Mouse (Mus musculus) midbrain, embryonic 12.5 days (tissue): ENCODE measurements around the gene Cnot6. TPM values are rescaled to one million over a fixed set of nuclear protein-coding genes. Genes with fewer than 3 reads are reported as not detected.
A peak's percentile ranks its signal among the peaks of the same experiment; 100 is the strongest.

Source experiments
- ATAC-seq: fragments of 200-750 bp; cut with Nextera tagmentation; 2 replicates; pipeline ENCODE4 v1.8.0; 2017; ENCODE audit warnings: low read depth, moderate TSS enrichment, moderate library complexity; ENCODE audit not compliant: low FRiP score
- H3K27ac ChIP-seq: fragments of 300-500 bp; sonication (generic); replicated peaks from 2 replicates; pipeline ENCODE4 v1.5.1; 2016; ENCODE audit warnings: mild to moderate bottlenecking
- H3K27me3 ChIP-seq: fragments of 300-500 bp; sonication (generic); 2 replicates; pipeline ENCODE4 v1.6.1; 2016; ENCODE audit warnings: mild to moderate bottlenecking
- H3K36me3 ChIP-seq: fragments of 300-500 bp; sonication (generic); 2 replicates; pipeline ENCODE4 v1.6.1; 2016
- H3K4me1 ChIP-seq: fragments of 300-500 bp; sonication (generic); 2 replicates; pipeline ENCODE4 v1.6.1; 2016
- H3K4me2 ChIP-seq: fragments of 300-500 bp; sonication (generic); replicated peaks from 2 replicates; pipeline ENCODE4 v1.6.1; 2016; ENCODE audit warnings: mild to moderate bottlenecking, moderate library complexity
- H3K4me3 ChIP-seq: fragments of 300-500 bp; sonication (generic); 2 replicates; pipeline ENCODE4 v1.5.1; 2016; ENCODE audit warnings: mild to moderate bottlenecking
- H3K9ac ChIP-seq: fragments of 300-500 bp; sonication (generic); replicated peaks from 2 replicates; pipeline ENCODE4 v1.6.1; 2016; ENCODE audit warnings: mild to moderate bottlenecking, moderate library complexity
- H3K9me3 ChIP-seq: fragments of 300-500 bp; sonication (generic); 2 replicates; pipeline ENCODE4 v1.6.1; 2016; ENCODE audit warnings: mild to moderate bottlenecking
- WGBS: fragments of 180-500 bp; shearing (Covaris S2); methylation state at CpG from one replicate; pipeline ENCODE4 v1.1.7; 2016; 5-methylcytosine and 5-hydroxymethylcytosine counted together
- polyA plus RNA-seq: library from polyadenylated mRNA; unstranded; fragments of >200 nt; fragmentation: Nextera tagmentation; extraction: Ambion mirVana; gene quantifications from 2 replicates; pipeline ENCODE4 v1.2.1, GENCODE M21; 2016

Gene Cnot6
- polyA plus RNA-seq, 1 experiment from 2014 or later, result 93.4 TPM

GRCm38 (mm10) chr11:49651762-49652322 is 60.7 kb downstream of the Cnot6 start:
- Histone ChIP-seq H3K4me2 (no peak overlapping the region), H3K27me3 (no peaks in the 10 kb centered on the region), H3K9ac (no peak overlapping the region), H3K4me1 (peaks cover 2% of the 10 kb centered on the region; the same call in 1 of the 2 replicates), H3K27ac (no peak overlapping the region), H3K4me3 (no peak overlapping the region), H3K36me3 (no peaks in the 10 kb centered on the region), H3K9me3 (no peaks in the 10 kb centered on the region)
- 88% methylated on average over 10 of the region's 10 CpGs for WGBS
- peak; percentile 64 for ATAC-seq

- no peak overlapping the region for H3K4me2 ChIP-seq
- 78% methylated on average over 16 of the region's 16 CpGs for WGBS
- ATAC-seq, result no peak
- no peak overlapping the region for H3K9ac ChIP-seq
- H3K27ac ChIP-seq, result no peak overlapping the region
- no peaks in the 10 kb centered on the region for H3K27me3 ChIP-seq
- H3K9me3 ChIP-seq, result no peaks in the 10 kb centered on the region
- H3K4me3 ChIP-seq, result no peak overlapping the region
- no peaks in the 10 kb centered on the region for H3K36me3 ChIP-seq
- peaks cover 2% of the 10 kb centered on the region; the same call in 1 of the 2 replicates for H3K4me1 ChIP-seq
Observed at GRCm38 (mm10) chr11:49650994-49651761, 61.3 kb downstream of the Cnot6 start.

GRCm38 (mm10) chr11:49650113-49650993 is 62.2 kb downstream of the Cnot6 start:
- H3K27me3 ChIP-seq, result no peaks in the 10 kb centered on the region
- H3K9ac ChIP-seq, result no peak overlapping the region
- no peak overlapping the region for H3K4me2 ChIP-seq
- 63% methylated on average over 18 of the region's 18 CpGs for WGBS
- H3K4me1 ChIP-seq, result peaks cover 2% of the 10 kb centered on the region; the same call in 1 of the 2 replicates
- no peak overlapping the region for H3K4me3 ChIP-seq
- ATAC-seq, result no peak
- H3K9me3 ChIP-seq, result no peaks in the 10 kb centered on the region
- no peaks in the 10 kb centered on the region for H3K36me3 ChIP-seq
- no peak overlapping the region for H3K27ac ChIP-seq

- no peak for ATAC-seq
Observed at GRCm38 (mm10) chr11:49645677-49646076, 66.8 kb downstream of the Cnot6 start.

GRCm38 (mm10) chr11:49636449-49636848 is 76.1 kb downstream of the Cnot6 start:
- Histone ChIP-seq H3K27ac (no peak overlapping the region), H3K9me3 (no peaks in the 10 kb centered on the region), H3K4me2 (peak overlapping the region; percentile 18; the same call in 1 of the 2 replicates), H3K9ac (no peak overlapping the region), H3K4me1 (peaks cover 13% of the 10 kb centered on the region; the same call in 1 of the 2 replicates), H3K27me3 (peaks cover 64% of the 10 kb centered on the region), H3K4me3 (no peak overlapping the region), H3K36me3 (no peaks in the 10 kb centered on the region)
- WGBS, result 2% methylated on average over 11 of the region's 11 CpGs
- 0 out of 2 replicates have a peak, but pooled peaks have one; percentile 43 for ATAC-seq

More at GRCm38 (mm10) chr11:49645677-49646076, 66.8 kb downstream of the Cnot6 start:
- no peak overlapping the region for H3K4me3 ChIP-seq
- no peaks in the 10 kb centered on the region for H3K27me3 ChIP-seq
- WGBS, result 72% methylated on average over 8 of the region's 8 CpGs
- no peak overlapping the region for H3K27ac ChIP-seq
- no peak overlapping the region for H3K9ac ChIP-seq
- no peak overlapping the region for H3K4me2 ChIP-seq
- H3K4me1 ChIP-seq, result no peaks in the 10 kb centered on the region
- no peaks in the 10 kb centered on the region for H3K9me3 ChIP-seq
- H3K36me3 ChIP-seq, result no peaks in the 10 kb centered on the region

GRCm38 (mm10) chr11:49635671-49636070 is 76.9 kb downstream of the Cnot6 start:
- Histone ChIP-seq H3K36me3 (no peaks in the 10 kb centered on the region), H3K9me3 (no peaks in the 10 kb centered on the region), H3K27ac (no peak overlapping the region), H3K9ac (no peak overlapping the region), H3K4me1 (peaks cover 13% of the 10 kb centered on the region; the same call in 1 of the 2 replicates), H3K4me2 (no peak overlapping the region), H3K4me3 (no peak overlapping the region), H3K27me3 (peaks cover 64% of the 10 kb centered on the region)
- 0 out of 2 replicates have a peak, but pooled peaks have one; percentile 20 for ATAC-seq
- 76% methylated on average over 6 of the region's 6 CpGs for WGBS

GRCm38 (mm10) chr11:49634101-49634500 is 78.4 kb downstream of the Cnot6 start:
- Histone ChIP-seq H3K4me2 (peak overlapping the region; percentile 16; the same call in 1 of the 2 replicates), H3K9ac (no peak overlapping the region), H3K27ac (no peak overlapping the region), H3K9me3 (no peaks in the 10 kb centered on the region), H3K4me3 (peak overlapping the region; percentile 13; the same call in 1 of the 2 replicates), H3K4me1 (peaks cover 13% of the 10 kb centered on the region; the same call in 1 of the 2 replicates), H3K36me3 (no peaks in the 10 kb centered on the region), H3K27me3 (peaks cover 64% of the 10 kb centered on the region)
- ATAC-seq, result no peak
- 8% methylated on average over 22 of the region's 22 CpGs for WGBS

GRCm38 (mm10) chr11:49632256-49632655 is 80.3 kb downstream of the Cnot6 start:
- no peak overlapping the region for H3K27ac ChIP-seq
- H3K27me3 ChIP-seq, result peaks cover 53% of the 10 kb centered on the region
- H3K9ac ChIP-seq, result no peak overlapping the region
- H3K36me3 ChIP-seq, result no peaks in the 10 kb centered on the region
- 85% methylated on average over 2 of the region's 2 CpGs for WGBS
- no peak overlapping the region for H3K4me2 ChIP-seq
- no peak overlapping the region for H3K4me3 ChIP-seq
- no peak for ATAC-seq
- H3K9me3 ChIP-seq, result no peaks in the 10 kb centered on the region
- peaks cover 13% of the 10 kb centered on the region; the same call in 1 of the 2 replicates for H3K4me1 ChIP-seq

GRCm38 (mm10) chr11:49631154-49631553 is 81.4 kb downstream of the Cnot6 start:
- Histone ChIP-seq H3K9ac (no peak overlapping the region), H3K27ac (no peak overlapping the region), H3K4me1 (peaks cover 8% of the 10 kb centered on the region; the same call in 1 of the 2 replicates), H3K27me3 (peaks cover 42% of the 10 kb centered on the region), H3K4me2 (no peak overlapping the region), H3K9me3 (no peaks in the 10 kb centered on the region), H3K4me3 (no peak overlapping the region), H3K36me3 (no peaks in the 10 kb centered on the region)
- 34% methylated on average over 3 of the region's 3 CpGs for WGBS
- ATAC-seq, result no peak

- Histone ChIP-seq H3K4me3 (no peak overlapping the region), H3K4me1 (no peaks in the 10 kb centered on the region), H3K36me3 (no peaks in the 10 kb centered on the region), H3K9me3 (no peaks in the 10 kb centered on the region), H3K27ac (no peak overlapping the region), H3K27me3 (0 out of 2 replicates have a peak, but pooled peaks cover 2% of the 10 kb centered on the region), H3K4me2 (no peak overlapping the region), H3K9ac (no peak overlapping the region)
- whole genome bisulfite sequencing, result 71% methylated on average over 8 of the region's 8 CpGs
- no peak for ATAC-seq
Observed at GRCm38 (mm10) chr11:49626748-49627147, 85.8 kb downstream of the Cnot6 start.

- H3K4me1 ChIP-seq, result no peaks in the 10 kb centered on the region
- H3K27me3 ChIP-seq, result no peaks in the 10 kb centered on the region
- no peak overlapping the region for H3K9ac ChIP-seq
- no peaks in the 10 kb centered on the region for H3K9me3 ChIP-seq
- H3K36me3 ChIP-seq, result no peaks in the 10 kb centered on the region
- H3K27ac ChIP-seq, result no peak overlapping the region
- no peak for ATAC-seq
- 66% methylated on average over 15 of the region's 15 CpGs for WGBS
- no peak overlapping the region for H3K4me2 ChIP-seq
- H3K4me3 ChIP-seq, result no peak overlapping the region
Observed at GRCm38 (mm10) chr11:49625863-49626262, 86.7 kb downstream of the Cnot6 start.
